Mouse (Mus musculus): ENCODE results near the gene Ube2r2. TPM values are rescaled to one million over a fixed set of nuclear protein-coding genes. Genes with fewer than 3 reads are reported as not detected.

The Ube2r2 gene
- 10 to 100 TPM; 77.6 to 78.2 TPM for total RNA-seq (2021)
- long read RNA-seq, experiment 1, transcript Ube2r2-201 (5 exons, 3,600 nt) = major isoform, 66 of 76 reads
- long read RNA-seq, experiment 1, partial matches to known transcripts = 2 of 76 reads
- long read RNA-seq, experiment 1, other reads (novel, unspliced or antisense) = 7 of 76 reads
- long read RNA-seq, experiment 2, transcript Ube2r2-201 (5 exons, 3,600 nt) = major isoform, 98 of 112 reads
- long read RNA-seq, experiment 2, partial matches to known transcripts = 0 of 112 reads
- long read RNA-seq, experiment 2, other reads (novel, unspliced or antisense) = 14 of 112 reads

GRCm38 (mm10) chr4:41135711-41136453 is at the start of gene Ube2r2:
Ube2r2 (plus strand) TSS chr4:41135743.
- DNase-seq (ENCODE audit: low spot score in 2 of 2) = peak; percentile 45 to 47

GRCm38 (mm10) chr4:41086947-41087346 is 48.6 kb upstream of the Ube2r2 start:
- no peak for DNase-seq (ENCODE audit: low spot score in 2 of 2)

GRCm38 (mm10) chr4:41087459-41088298 is 47.9 kb upstream of the Ube2r2 start:
- no peak for DNase-seq (ENCODE audit: low spot score in 2 of 2)

GRCm38 (mm10) chr4:41089189-41089588 is 46.4 kb upstream of the Ube2r2 start:
- no peak for DNase-seq (ENCODE audit: low spot score in 2 of 2)

- DNase-seq (ENCODE audit: low spot score in 2 of 2) = no peak
Measured at GRCm38 (mm10) chr4:41089705-41090104, 45.8 kb upstream of the Ube2r2 start.

GRCm38 (mm10) chr4:41091391-41091790 is 44.2 kb upstream of the Ube2r2 start:
- DNase-seq (ENCODE audit: low spot score in 2 of 2) = no peak

GRCm38 (mm10) chr4:41092958-41093357 is 42.6 kb upstream of the Ube2r2 start:
- DNase-seq (ENCODE audit: low spot score in 2 of 2) = no peak

GRCm38 (mm10) chr4:41094361-41094760 is 41.2 kb upstream of the Ube2r2 start:
- DNase-seq (ENCODE audit: low spot score in 2 of 2) = no peak

- no peak for DNase-seq (ENCODE audit: low spot score in 2 of 2)
Measured at GRCm38 (mm10) chr4:41096169-41096568, 39.4 kb upstream of the Ube2r2 start.

GRCm38 (mm10) chr4:41096794-41097193 is 38.7 kb upstream of the Ube2r2 start:
- no peak for DNase-seq (ENCODE audit: low spot score in 2 of 2)

- DNase-seq (ENCODE audit: low spot score in 2 of 2) = no peak
Measured at GRCm38 (mm10) chr4:41097381-41097780, 38.2 kb upstream of the Ube2r2 start.

GRCm38 (mm10) chr4:41097871-41098576 is 37.5 kb upstream of the Ube2r2 start, which contains the start of gene Aqp3:
Aqp3 (minus strand) TSS chr4:41098183.
- no peak for DNase-seq (ENCODE audit: low spot score in 2 of 2)

GRCm38 (mm10) chr4:41098577-41098951 is 37.0 kb upstream of the Ube2r2 start:
- no peak for DNase-seq (ENCODE audit: low spot score in 2 of 2)

- no peak for DNase-seq (ENCODE audit: low spot score in 2 of 2)
Measured at GRCm38 (mm10) chr4:41100986-41101385, 34.6 kb upstream of the Ube2r2 start.

GRCm38 (mm10) chr4:41102901-41103300 is 32.6 kb upstream of the Ube2r2 start:
- no peak for DNase-seq (ENCODE audit: low spot score in 2 of 2)

- DNase-seq (ENCODE audit: low spot score in 2 of 2) = no peak
Measured at GRCm38 (mm10) chr4:41107440-41107839, 28.1 kb upstream of the Ube2r2 start.

- no peak for DNase-seq (ENCODE audit: low spot score in 2 of 2)
Measured at GRCm38 (mm10) chr4:41108717-41109425, 26.7 kb upstream of the Ube2r2 start.

- no peak for DNase-seq (ENCODE audit: low spot score in 2 of 2)
Measured at GRCm38 (mm10) chr4:41114358-41115070, 21.0 kb upstream of the Ube2r2 start.

GRCm38 (mm10) chr4:41115074-41115473 is 20.5 kb upstream of the Ube2r2 start:
- DNase-seq (ENCODE audit: low spot score in 2 of 2) = no peak

- DNase-seq (ENCODE audit: low spot score in 2 of 2) = no peak
Measured at GRCm38 (mm10) chr4:41115793-41116192, 19.8 kb upstream of the Ube2r2 start.

Measured in layer of hippocampus, postnatal 14 days (tissue).